Mouse (Mus musculus): ENCODE measurements around the gene Sppl2b.

GRCm38 (mm10) chr10:80897861-80898510 lies 42.9 kb downstream of the Sppl2b start:
- TF ChIP-seq CTCF (conservative IDR thresholded peaks at IDR 0.05; ENCODE audit: low read length), result no peak
- TF ChIP-seq NANOG (IDR thresholded peaks at IDR 0.05; ENCODE audit: borderline replicate concordance, low read length), result no peak

Measured in E14TG2a.4 (cell line).